Mouse (Mus musculus) v-Abl transformed pro-B cells (cell line): ENCODE results near the gene Olfr821.
"Not testable (repeated sequence)": the region's sequence is repeated elsewhere in the genome, so short reads cannot be mapped to it uniquely, and the experiment has no call there.

Experiments used
- in situ Hi-C, 2 experiments: fragments of 400-800 bp; cut with MboI; formaldehyde crosslinking; loops; one replicate each; pipeline ENCODE4 v1.15.1; 2025; ENCODE audit not compliant: unreplicated experiment in 2 of 2

Gene Olfr821

GRCm38 (mm10) chr10:130030048-130030447, at the start of gene Olfr821:
Gene Olfr821 (plus strand): TSS chr10:130030348.
- in situ Hi-C loops: no loop called here

- in situ Hi-C loops: not testable (repeated sequence)
Observed at GRCm38 (mm10) chr10:129981867-129982266, 48.3 kb upstream of the Olfr821 start.

- in situ Hi-C loops: not testable (repeated sequence)
Observed at GRCm38 (mm10) chr10:129984962-129985361, 45.2 kb upstream of the Olfr821 start, which contains the start of gene Gm10310. Gene Gm10310 (minus strand): TSS chr10:129985062.

GRCm38 (mm10) chr10:130004104-130004503, 26.0 kb upstream of the Olfr821 start:
- in situ Hi-C loops: not testable (repeated sequence)

- in situ Hi-C loops: not testable (repeated sequence)
Observed at GRCm38 (mm10) chr10:130005366-130005765, 24.8 kb upstream of the Olfr821 start.

- in situ Hi-C loops: no loop called here
Observed at GRCm38 (mm10) chr10:130012321-130012720, 17.8 kb upstream of the Olfr821 start, which contains the start of gene Olfr820. Gene Olfr820 (plus strand): TSS chr10:130012621.

GRCm38 (mm10) chr10:130037096-130037495, 6.9 kb downstream of the Olfr821 start:
- in situ Hi-C loops: no loop called here

GRCm38 (mm10) chr10:130070910-130071309, 40.8 kb downstream of the Olfr821 start, which contains the start of gene Olfr822:
Gene Olfr822 (plus strand): TSS chr10:130071210.
- in situ Hi-C loops: no loop called here
